Mouse (Mus musculus): ENCODE results near the gene Prex1.
"Not testable (repeated sequence)": the region's sequence is repeated elsewhere in the genome, so short reads cannot be mapped to it uniquely, and the experiment has no call there.

Gene Prex1

GRCm38 (mm10) chr2:166713690-166714426 lies at the start of gene Prex1:
Gene Prex1, minus strand, starts transcription at chr2:166713832.
- peak; percentile 92 for DNase-seq (ENCODE audit: extremely low spot score, low read depth, low spot score)

GRCm38 (mm10) chr2:166757969-166758368 lies 44.3 kb upstream of the Prex1 start:
- no peak for DNase-seq (ENCODE audit: extremely low spot score, low read depth, low spot score)

- no peak for DNase-seq (ENCODE audit: extremely low spot score, low read depth, low spot score)
These were observed 41.1 kb upstream of the Prex1 start for GRCm38 (mm10) chr2:166754760-166755159.

GRCm38 (mm10) chr2:166754194-166754593 lies 40.6 kb upstream of the Prex1 start:
- DNase-seq (ENCODE audit: extremely low spot score, low read depth, low spot score): no peak

GRCm38 (mm10) chr2:166750620-166751191 lies 37.1 kb upstream of the Prex1 start:
- no peak for DNase-seq (ENCODE audit: extremely low spot score, low read depth, low spot score)

- not testable (repeated sequence) for DNase-seq (ENCODE audit: extremely low spot score, low read depth, low spot score)
These were observed 32.8 kb upstream of the Prex1 start for GRCm38 (mm10) chr2:166746261-166746913.

- no peak for DNase-seq (ENCODE audit: extremely low spot score, low read depth, low spot score)
These were observed 32.2 kb upstream of the Prex1 start for GRCm38 (mm10) chr2:166745849-166746248.

- no peak for DNase-seq (ENCODE audit: extremely low spot score, low read depth, low spot score)
These were observed 30.8 kb upstream of the Prex1 start for GRCm38 (mm10) chr2:166744433-166744832.

- no peak for DNase-seq (ENCODE audit: extremely low spot score, low read depth, low spot score)
These were observed 29.9 kb upstream of the Prex1 start for GRCm38 (mm10) chr2:166743504-166743903.

GRCm38 (mm10) chr2:166741445-166741844 lies 27.8 kb upstream of the Prex1 start:
- no peak for DNase-seq (ENCODE audit: extremely low spot score, low read depth, low spot score)

- no peak for DNase-seq (ENCODE audit: extremely low spot score, low read depth, low spot score)
These were observed 26.8 kb upstream of the Prex1 start for GRCm38 (mm10) chr2:166740396-166740795.

- DNase-seq (ENCODE audit: extremely low spot score, low read depth, low spot score): no peak
These were observed 23.7 kb upstream of the Prex1 start for GRCm38 (mm10) chr2:166737307-166737706.

GRCm38 (mm10) chr2:166735469-166736001 lies 21.9 kb upstream of the Prex1 start:
- peak; percentile 76 for DNase-seq (ENCODE audit: extremely low spot score, low read depth, low spot score)

GRCm38 (mm10) chr2:166732860-166733259 lies 19.2 kb upstream of the Prex1 start:
- DNase-seq (ENCODE audit: extremely low spot score, low read depth, low spot score): no peak

- no peak for DNase-seq (ENCODE audit: extremely low spot score, low read depth, low spot score)
These were observed 18.5 kb upstream of the Prex1 start for GRCm38 (mm10) chr2:166732146-166732545.

- not testable (repeated sequence) for DNase-seq (ENCODE audit: extremely low spot score, low read depth, low spot score)
These were observed 17.7 kb upstream of the Prex1 start for GRCm38 (mm10) chr2:166731102-166731883.

GRCm38 (mm10) chr2:166730567-166730915 lies 16.9 kb upstream of the Prex1 start:
- no peak for DNase-seq (ENCODE audit: extremely low spot score, low read depth, low spot score)

GRCm38 (mm10) chr2:166729656-166730566 lies 16.3 kb upstream of the Prex1 start:
- no peak for DNase-seq (ENCODE audit: extremely low spot score, low read depth, low spot score)

GRCm38 (mm10) chr2:166729045-166729444 lies 15.4 kb upstream of the Prex1 start:
- no peak for DNase-seq (ENCODE audit: extremely low spot score, low read depth, low spot score)

- no peak for DNase-seq (ENCODE audit: extremely low spot score, low read depth, low spot score)
These were observed 14.6 kb upstream of the Prex1 start for GRCm38 (mm10) chr2:166728261-166728680.

All from hindlimb bud, embryonic 11.5 days (tissue).